Mouse (Mus musculus) urinary bladder, postnatal 25 days (tissue): ENCODE results near the gene Nr1d2.
A peak's percentile ranks its signal among the peaks of the same experiment; 100 is the strongest.
"Not testable (repeated sequence)": the region's sequence is repeated elsewhere in the genome, so short reads cannot be mapped to it uniquely, and the experiment has no call there.

Experiments
- DNase-seq: peaks from one replicate; pipeline ENCODE4 v3.0.0; 2022; ENCODE audit warnings: low spot score

Gene Nr1d2

GRCm38 (mm10) chr14:18233076-18233475 is 5.9 kb downstream of the Nr1d2 start:
- no peak for DNase-seq

DNA sequence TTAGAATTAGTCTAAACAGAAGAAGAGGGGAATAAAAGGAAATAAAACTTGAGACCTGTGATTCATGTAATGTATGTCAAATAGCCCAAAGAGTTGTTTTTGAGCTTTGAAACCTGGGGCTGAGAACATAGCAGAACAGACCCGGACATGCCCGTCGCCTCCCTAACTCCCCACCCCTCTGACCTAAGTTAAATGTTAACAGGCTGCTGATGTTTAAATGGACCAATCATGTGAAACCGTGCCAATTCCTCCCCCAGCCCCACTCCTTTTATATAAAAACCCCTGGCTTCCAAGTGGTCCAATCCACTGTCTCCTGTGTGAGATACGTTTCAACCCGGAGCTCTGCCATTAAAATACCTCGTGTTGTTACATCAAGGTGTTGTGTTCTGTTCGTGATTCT is 7.1 kb downstream of the Nr1d2 start:
- not testable (repeated sequence) for DNase-seq

DNA sequence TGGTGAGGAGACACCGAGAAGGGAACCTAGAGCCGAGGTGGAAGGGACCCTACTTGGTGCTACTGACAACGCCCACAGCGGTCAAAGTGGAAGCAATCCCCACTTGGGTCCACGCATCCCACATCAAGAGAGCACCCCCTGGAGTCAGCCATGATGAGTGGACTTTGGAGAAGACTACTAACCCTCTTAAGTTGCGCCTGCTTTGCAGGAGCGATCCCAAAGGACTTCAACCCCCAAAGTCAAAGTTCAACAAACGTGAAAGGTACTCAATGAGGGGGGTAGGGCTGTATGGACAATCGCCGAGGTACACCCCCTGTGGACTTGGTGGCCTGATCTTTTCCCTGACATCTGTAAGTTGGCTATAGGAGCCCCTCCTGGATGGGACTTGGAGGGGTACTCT is 9.2 kb downstream of the Nr1d2 start:
- DNase-seq, result not testable (repeated sequence)

- DNase-seq, result not testable (repeated sequence)
Measured at GRCm38 (mm10) chr14:18226181-18226580, 12.7 kb downstream of the Nr1d2 start.

DNA sequence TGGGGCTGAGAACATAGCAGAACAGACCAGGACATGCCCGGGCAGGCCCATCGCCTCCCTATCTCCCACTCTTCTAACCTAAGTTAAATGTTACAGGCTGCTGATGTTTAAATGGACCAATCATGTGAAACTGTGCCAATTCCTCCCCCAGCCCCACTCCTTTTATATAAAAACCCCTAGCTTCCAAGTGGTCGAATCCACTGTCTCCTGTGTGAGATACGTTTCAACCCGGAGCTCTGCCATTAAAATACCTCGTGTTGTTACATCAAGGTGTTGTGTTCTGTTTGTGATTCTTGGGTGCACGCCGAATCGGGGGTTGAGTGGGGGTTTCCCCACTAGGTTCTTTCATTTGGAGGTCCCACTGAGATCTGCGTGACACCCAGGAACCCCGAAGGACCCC is 13.5 kb downstream of the Nr1d2 start:
- not testable (repeated sequence) for DNase-seq

DNA sequence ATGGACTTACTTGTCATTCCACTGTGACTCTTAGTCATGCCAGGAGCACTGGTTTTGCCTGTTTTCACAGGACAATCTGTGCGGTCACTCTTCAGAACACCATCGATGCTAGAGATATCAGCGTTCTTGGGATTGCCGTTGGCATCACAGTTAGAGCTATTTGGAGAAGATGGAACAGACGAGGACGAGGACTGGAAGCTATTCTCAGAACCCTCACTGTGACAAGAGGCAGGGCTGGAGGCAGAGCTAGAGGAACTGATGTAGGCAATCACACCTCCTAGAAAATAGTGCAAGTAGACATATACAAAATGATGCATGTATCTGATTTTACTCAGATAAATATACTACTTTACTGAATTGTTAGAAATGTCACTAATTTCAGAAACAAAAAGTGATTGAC is 16.9 kb downstream of the Nr1d2 start:
- DNase-seq, result no peak

- DNase-seq, result peak; percentile 1
Measured at GRCm38 (mm10) chr14:18217158-18217557, 21.8 kb downstream of the Nr1d2 start.

- DNase-seq, result no peak
Measured at GRCm38 (mm10) chr14:18216428-18216827, 22.5 kb downstream of the Nr1d2 start.

DNA sequence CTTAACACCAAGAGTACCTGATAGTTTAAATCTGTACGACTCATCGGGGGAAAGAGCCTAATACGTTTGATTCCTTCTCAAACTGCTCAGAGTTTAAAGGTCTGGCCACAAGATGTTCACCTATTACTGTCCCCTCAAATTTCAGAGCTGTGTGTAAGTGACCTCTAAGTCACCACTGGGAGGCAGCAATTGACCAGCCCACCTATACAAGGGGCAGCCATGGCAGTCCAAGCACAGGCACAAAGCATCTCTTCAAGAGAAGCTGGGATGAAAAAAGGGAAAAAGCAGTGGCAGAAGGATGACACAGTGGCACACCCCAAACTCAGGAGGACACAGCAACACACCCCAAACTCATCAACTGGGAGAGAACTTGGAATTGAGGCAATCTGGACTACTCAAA is 28.1 kb downstream of the Nr1d2 start:
- DNase-seq, result no peak

DNA sequence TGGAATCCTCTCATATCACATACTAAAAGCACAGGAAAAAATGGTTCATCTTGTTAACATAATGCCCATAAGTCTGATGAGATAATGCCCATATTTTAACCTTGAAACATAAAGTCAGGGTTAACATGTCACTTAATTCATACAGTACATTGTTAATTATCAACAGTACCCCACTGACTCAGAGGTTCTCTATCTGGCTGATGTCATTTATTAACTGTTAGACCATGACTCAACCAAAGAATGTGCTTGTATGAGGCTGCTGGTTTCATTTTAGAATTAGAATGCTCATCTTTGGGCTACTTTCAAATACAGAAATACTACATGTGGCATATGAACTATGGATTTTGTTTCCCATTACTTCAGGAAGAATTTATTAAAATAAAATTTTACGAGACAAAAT is 34.6 kb downstream of the Nr1d2 start:
- DNase-seq, result not testable (repeated sequence)

DNA sequence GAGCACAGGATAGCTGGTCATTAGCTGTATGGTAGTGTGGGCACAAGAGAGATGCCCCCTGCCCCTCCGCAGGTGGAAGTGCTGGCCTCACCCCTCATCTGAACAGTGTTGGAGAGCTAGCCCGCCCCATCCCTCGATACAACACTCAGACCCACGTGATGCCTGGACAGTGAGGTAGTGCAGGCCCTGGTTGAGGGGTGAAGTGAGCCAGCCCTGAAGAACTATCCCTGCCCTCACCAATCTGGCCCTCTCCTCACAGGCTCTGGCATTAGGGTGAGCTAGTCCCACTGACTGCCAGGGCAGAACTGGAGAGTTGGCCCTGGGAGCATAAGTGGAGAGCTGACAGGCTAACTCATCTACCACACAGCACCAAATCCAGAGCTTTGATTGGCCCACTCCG is 37.5 kb downstream of the Nr1d2 start:
- no peak for DNase-seq

DNA sequence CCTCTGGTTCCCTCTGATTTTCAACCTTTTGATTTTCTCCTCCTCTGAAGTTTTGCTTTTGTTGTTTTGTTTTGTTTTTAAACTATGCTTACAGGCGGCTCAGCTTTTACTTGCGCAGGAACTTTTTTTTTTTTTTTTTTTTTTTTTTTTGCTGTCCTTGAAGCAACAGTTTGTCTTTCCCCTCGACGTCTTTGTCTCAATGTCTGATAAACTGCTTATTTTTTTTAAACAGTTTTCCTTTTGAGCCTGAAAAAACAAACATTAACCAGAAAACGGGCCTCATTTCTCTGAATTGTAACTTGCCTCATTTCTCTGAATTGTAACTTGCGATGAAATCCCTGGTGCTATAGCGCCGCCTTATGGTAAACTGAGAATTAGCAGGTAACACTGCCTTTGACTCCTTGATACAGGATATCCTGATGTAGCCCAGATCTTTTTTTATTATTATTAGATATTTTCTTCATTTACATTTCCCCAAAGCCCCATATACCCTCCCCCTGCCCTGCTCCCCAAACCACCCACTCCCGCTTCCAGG is 52.0 kb downstream of the Nr1d2 start:
- peak; percentile 29 for DNase-seq

- DNase-seq, result not testable (repeated sequence)
Measured at GRCm38 (mm10) chr14:18177531-18177930, 61.4 kb downstream of the Nr1d2 start.

- no peak for DNase-seq
Measured at GRCm38 (mm10) chr14:18167597-18167996, 71.3 kb downstream of the Nr1d2 start.

DNA sequence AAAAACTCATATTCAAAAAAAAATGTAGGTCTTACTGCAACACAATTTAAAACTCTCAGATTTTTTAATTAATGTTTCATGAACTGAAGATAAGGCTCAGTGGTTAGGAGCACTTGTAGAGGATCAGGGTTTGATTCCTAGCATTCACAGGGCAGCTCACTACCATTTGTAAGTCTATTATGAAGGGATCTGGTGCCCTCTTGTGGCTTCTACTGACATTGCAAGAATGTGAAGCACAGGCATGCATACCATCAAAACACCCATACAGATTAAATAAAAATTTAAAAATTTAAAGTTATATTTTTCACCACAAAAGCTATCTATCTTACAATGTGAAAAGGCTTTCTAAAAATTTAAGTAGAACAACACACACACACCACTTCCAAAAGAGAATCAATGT is 71.9 kb downstream of the Nr1d2 start:
- DNase-seq, result peak; percentile 31
